Mouse (Mus musculus): ENCODE data around the gene 2510039O18Rik. TPM values are rescaled to one million over a fixed set of nuclear protein-coding genes. Genes with fewer than 3 reads are reported as not detected.
A peak's percentile ranks its signal among the peaks of the same experiment; 100 is the strongest.

2510039O18Rik gene
- total RNA-seq, 2 experiments from 2014 or later: 47.0 to 49.5 TPM

DNA sequence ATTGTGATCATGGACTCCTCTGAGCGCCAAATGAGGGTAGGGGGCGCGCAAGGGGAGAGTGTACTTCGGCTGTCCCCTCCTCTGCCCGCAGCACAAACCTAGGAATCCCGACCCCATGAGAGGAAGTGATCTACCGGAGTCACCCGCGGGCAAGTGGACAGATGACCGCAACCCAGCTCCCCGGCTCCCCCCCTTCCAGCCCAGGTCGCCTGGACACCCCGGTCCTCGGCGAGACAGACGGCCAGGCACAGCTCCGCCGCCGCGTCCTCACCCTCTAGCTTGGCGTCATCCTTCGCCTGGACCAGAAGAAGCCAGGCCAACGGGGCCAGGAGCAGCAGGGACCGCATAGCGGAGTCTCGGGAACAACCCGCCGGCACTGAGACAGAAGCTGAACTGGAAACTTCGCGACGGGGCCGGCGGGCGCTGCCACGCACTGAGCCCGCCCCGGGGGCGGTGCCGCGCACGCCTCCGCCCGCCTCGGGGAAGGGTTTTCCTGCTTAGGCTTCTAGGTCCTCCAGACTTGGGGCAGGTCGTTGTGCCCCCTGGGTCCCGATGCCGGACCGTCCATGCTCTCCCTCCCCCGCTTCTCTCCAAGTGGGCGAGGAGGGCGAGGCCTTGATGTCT lies 4.3 kb upstream of the 2510039O18Rik start, which contains the start of gene Plod1:
TSS of gene Plod1 (minus strand) at position 437 of the 624 bp plus-strand sequence.
- peak; percentile 92 for DNase-seq
- intact Hi-C loops (cut with DNase I): no loop called here

DNA sequence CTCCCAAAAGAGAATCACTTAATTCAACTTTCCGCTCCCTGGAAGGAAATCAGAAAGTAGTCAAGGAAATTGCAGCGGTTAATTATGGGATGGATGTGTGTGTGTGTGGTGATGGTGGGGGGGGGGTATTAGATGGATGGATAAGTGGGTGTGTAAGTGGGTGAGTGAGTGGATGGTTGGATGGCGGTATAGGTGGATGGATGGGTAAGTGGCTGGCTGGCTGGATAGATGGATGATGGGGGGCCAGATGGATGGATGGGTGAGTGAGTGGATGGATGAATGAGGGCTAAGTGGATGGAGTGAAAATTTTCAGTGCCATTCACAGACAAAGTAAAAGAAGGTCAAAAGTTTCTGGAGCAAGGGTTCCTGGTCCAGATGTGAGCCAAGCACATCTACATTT lies 3.7 kb upstream of the 2510039O18Rik start:
- intact Hi-C loops (cut with DNase I): no loop called here

DNA sequence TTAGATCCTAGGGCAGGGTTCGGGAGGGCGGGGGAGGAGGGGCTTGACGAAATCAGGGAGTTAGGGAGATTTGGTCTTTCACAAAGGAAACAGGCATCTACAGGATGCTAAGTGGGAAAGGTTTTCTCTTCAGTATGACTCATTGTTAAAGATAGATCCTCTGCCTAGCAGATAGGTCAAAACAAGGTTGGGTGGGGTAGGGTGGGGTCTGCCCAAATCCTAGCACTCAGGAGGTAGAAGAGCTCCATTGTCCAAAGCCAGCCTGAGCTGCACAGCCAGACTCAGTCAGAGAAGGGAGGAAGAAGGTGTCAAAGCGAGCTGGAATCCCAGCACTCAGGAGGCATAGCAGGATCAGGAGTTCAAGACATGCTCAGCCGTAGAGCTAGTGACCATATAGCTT lies 3.2 kb upstream of the 2510039O18Rik start:
- intact Hi-C loops (cut with DNase I): no loop called here
- no peak for DNase-seq

More for the DNA sequence above, 3.7 kb upstream of the 2510039O18Rik start:
- DNase-seq: no peak

DNA sequence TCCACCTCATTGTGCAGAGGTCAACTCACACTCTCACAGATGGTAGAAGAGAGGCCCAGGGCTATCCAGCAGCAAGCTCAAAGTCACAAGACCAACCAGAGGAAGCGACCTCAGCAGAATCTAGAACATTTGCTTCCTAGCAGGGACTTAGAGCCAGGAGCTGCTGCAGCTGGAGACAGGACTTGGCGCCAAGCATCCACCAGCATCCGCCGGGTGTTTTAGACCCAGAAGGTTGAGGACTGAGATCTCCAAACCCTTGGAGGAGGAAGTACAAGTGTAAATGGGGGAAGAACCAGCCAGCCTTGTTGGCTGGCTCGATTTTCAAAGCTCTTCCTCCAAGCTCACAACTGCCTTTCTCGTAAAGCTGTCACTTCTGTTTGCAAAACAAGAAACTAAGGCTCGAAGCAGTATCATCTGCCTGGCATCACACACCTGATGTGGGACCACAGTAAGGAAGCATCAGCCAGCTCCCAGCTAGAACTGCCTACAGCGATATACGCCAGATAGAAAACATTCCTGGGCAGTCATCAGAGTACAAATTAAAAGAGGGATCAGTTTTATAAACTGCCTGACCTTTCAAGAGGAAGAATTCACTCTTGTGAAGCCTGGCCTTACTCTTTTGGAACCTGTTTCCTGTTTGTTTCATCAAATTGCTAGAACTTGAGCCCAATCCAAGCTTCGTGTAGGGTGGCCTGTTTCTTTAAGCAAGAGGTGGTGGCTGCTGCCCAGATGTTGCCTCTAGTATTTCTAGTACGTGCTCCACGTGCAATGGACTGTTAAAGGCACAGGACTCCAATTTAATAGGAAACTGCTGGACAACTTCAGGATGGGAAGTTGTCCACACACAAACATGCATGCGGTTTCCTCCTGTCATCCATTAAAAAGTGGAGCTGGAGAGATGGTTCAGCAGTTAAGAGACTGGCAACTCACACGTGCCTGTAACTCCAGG lies 2.3 kb upstream of the 2510039O18Rik start:
- intact Hi-C loops (cut with DNase I): no loop called here

DNA sequence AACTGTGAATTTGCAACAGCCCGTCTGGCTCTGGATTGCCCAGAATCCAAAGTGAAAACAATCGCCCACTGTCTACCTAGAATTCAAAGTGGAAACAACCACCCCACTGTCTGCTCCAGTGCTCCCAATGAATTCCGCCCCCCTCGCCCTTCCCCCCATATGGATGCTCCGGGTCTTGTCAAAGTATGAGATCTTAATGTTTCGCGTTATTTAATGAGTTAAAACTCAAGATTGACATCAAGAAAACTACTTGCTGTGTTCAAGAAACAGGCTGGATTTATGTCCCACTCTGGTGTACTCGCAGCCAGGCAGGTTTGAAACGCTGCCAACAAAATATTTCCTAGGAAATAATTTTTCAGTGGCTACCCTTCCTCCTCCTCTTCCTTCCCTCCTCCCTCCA lies 584 bp upstream of the 2510039O18Rik start:
- DNase-seq: no peak
- intact Hi-C loops (cut with DNase I): no loop called here

More for the DNA sequence above, 2.3 kb upstream of the 2510039O18Rik start:
- peak; percentile 80 to 82 for DNase-seq

DNA sequence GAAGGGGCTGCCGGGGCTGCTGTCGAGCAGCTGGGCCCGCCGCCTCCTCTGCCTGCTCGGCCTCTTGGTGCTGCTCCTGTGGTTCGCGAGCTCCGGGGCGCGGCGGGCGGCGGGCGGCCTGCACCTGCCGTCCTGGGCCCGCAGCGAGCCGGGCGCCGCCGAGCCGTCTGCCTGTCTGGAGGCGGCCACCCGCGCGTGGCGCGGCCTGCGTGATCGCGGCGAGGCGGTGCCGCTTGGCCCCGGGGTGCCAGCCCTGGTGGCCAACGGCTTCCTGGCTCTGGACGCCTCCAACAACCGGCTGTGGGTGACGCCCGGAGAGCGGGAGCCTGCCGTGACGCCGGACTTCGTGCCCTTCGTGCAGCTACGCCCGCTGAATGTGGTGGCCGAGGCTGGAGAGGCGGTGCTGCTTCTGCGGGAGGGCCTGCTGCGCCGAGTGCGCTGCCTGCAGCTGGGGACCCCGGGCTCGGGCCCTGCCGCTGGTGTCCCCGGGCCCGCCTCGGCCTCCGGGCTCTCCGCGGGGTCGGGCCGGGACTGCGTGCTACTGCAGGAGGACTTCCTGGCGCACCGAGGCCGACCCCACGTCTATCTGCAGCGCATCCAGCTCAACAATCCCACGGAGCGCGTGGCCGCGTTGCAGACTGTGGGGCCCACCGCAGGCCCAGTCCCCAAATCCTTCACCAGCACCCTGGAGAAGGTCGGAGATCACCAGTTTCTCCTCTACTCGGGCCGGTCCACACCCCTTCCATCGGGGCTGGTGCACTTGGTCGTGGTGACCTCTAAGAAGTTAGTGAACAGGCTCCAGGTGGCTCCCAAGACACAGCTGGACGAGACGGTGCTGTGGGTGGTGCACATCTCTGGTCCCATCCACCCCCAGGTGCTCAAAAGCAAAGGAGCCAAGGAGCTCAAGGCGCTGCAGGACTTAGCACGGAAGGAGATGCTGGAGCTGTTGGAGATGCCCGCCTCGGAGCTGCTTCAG lies 638 bp downstream of the 2510039O18Rik start:
- intact Hi-C loops (cut with DNase I): no loop called here
- peak in 1 of 2 experiments; percentile 49 for DNase-seq

DNA sequence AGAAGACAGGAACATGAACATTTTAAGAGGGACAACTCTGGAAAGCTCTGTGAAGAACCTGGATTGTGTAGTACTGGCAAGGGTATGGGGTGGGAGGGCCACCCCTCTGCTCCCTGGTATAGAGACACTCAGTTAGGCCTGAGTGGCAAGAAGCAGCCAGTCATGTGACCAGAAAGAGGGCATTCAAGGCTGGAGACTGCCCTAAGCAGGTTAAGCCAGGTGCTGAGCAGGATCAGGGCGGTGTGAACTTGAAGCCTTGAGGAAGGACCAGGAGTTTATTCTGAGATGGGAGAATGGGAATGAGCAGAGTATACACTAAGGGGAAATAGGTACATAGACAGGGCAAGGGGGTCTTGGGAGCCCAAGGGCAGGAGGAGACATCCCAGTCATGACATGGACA lies 2.3 kb downstream of the 2510039O18Rik start:
- intact Hi-C loops (cut with DNase I): no loop called here
- DNase-seq: no peak

DNA sequence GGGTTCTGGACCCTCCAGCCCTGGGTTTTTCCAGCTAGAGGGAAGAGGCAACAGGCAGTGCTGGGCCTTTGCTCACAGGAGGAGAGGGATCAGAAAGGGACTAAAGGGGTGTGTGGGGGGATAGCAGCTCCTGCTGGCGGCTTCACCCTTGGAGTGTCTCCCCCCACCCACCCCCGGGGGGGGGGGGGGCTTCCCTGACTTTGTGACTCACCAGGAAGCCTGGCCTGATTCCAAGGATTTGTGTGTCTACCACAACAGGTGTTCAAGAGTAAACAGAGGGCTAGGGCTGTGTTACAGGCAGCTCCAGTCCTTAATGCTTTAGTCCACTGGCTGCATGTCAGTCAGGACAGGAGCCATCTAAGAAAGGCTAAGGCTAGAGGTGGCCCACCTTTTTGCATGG lies 6.8 kb downstream of the 2510039O18Rik start:
- no peak for DNase-seq
- intact Hi-C loops (cut with DNase I): no loop called here

DNA sequence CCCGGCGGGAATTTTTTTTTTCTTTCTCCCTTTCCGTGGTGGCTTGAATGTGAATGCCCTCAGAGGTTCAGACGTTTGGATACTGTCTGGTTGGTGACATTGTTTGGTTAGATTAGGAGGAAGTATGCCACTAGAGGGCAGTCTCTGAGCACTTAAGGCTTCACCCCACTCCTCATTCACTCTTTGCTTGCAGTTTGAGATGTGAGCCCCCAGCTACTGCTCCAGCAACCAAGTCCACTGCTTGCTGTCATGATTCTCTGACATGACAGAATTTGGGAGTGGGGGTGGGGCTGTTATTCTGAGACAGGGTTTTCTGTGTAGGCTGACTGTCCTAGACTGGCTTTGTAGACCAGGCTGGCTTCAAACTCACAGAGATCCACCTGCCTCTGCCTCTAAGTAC lies 12.9 kb downstream of the 2510039O18Rik start:
- peak in 1 of 2 experiments; percentile 72 for DNase-seq
- intact Hi-C loops (cut with DNase I): loop anchor here (2.0 kb wide), 1 partner anchor 35 kb away; no protein-coding TSS in a partner anchor

DNA sequence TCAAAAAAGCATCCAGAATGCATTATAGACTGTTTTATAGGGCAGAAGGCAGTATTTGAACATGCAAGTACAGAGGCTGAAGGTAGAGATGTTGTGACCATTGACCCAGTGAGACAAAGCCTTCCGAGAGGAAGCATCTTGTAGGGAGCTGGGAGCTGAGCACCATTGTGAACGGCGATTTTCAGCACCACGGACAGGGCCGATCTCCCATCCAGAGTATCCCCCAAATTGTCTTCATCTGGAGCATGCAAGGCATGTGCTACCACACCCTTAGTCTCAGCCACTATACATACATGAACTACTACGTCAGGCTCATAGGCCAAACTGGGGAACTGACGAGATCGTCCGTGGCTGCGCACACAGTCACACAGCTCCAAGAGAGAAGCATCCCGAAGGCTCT lies 16.4 kb downstream of the 2510039O18Rik start:
- DNase-seq: peak in 1 of 2 experiments; percentile 37
- intact Hi-C loops (cut with DNase I): no loop called here

DNA sequence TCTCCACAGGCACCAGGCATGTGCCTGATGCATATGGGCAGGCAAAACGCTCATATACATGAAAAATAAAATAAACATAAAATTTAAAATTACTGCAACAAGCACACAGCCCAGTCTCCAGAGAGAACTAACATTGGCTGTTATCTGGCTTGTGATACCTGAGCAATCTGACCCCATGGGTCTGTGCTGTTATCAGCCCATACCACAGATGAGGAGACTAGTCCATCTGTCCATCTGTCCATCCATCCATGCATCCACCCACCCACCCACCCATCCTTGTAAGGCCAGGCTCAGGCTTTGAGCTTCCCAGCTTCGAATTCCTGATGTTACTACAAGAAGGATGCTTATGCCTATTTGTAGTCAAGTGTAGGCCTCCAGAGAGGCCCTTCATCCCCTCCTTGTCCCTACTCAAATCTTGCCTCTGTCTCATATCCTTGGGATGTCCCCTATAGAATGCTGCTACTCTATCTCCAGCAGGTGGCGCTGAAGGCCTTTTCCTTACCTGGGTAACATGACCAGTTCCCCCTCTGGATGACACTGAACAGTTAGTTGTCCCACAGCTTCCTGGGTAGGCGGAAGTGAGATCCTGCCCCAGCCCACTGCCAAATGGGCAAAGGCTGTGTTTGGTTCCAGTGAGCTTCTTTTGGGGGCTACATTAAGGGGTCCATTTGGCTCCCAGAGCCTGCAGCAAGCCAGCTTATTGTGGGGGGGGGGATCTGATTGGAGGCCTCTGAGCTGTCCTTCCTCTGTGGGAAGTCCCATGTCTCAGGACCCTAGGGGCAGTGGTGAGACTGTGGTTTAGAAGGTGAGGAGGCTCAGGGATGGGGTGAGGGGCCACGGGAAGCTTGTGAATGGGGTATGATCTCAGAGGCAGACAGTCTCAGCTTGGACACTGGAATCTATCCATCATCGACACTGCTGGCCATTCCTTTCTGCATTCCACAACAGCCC lies 19.5 kb downstream of the 2510039O18Rik start:
- peak; percentile 79 to 88 for DNase-seq
- intact Hi-C loops (cut with DNase I): loop anchor here (1.0 kb wide), 1 partner anchor 48 kb away; no protein-coding TSS in a partner anchor

DNA sequence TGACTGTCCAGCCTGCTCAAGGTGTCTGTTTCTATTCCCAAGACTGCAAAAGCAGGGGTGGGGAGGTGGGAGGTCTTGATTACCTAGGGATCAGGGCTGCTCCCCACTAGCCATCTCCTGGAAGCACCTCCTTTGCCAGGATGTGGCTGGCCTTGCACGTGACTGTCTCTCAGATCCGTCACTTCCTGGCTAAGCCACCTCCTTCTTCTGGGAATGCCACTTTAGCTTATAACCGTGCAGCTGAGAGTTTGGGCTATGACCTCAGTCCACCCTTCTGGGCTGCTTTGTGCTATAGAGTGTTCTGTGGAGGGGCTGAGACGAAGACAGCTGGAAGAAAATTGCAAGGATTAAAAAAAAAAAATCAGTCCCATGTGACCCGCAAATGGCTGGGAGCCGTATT lies 22.1 kb downstream of the 2510039O18Rik start:
- intact Hi-C loops (cut with DNase I): loop anchor here (1.0 kb wide), 1 partner anchor 23 kb away; the partner anchor contains the start of gene Nppb
- peak; percentile 67 to 70 for DNase-seq

DNA sequence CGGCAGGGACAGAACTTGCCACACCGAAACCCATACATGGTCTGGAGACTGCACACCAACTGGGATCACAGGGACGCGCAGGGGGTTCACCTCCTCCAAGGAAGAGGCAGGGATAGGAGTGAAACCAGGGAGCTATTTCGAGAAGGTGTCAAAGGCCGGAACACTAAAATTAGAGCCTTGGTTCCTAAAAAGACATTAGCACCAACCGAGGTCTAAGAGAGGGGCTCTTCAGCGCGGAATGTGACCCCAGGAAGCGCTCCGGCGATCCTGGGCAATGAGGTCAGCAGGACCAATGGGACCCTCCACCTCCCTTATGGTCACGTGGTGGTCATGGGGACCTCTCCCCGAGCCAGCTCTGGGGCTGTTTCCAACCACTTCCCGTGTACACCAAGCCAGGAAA lies 22.9 kb downstream of the 2510039O18Rik start:
- intact Hi-C loops (cut with DNase I): loop anchor here (1.0 kb wide), 1 partner anchor 22 kb away; the partner anchor contains the start of gene Nppb
- DNase-seq: peak; percentile 74 to 83

DNA sequence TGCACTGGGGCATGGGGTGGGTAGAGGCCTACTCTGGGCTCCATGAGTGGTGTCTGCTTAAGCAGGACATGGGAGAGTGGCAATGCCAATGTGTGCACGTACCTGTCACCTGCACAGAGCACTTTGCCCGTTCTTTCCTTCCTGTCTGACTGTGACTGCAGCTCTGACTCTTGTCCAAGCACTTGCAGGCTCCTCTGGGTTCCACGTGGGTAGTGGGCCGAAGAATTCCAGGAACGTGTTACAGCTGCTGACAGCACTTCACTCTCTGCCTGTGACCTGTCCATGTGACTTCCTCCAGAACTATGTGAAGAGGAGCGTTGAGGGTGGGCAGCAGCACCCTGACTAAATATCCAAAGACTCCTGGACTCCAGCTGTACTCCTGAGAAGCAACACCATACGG lies 25.0 kb downstream of the 2510039O18Rik start:
- intact Hi-C loops (cut with DNase I): no loop called here
- peak; percentile 65 to 67 for DNase-seq

DNA sequence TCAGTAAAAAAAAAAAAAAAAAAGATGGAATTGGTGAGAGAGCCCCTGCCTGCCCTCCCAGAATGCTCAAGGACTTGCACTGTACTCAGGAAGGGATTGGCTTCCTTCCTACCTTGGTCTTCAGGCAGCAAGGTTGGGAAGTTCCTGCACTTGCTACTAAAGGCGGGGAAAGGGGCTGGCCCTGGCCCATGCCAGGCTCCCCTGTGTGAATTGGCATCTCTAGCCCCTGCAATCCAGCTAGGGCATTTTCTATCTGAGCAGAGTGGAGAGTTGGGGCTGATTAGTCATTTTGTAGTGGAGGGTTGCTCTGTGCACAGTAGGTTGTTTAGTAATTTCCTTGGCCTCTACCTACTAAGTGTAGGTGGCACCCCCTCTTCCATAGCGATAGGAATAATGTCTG lies 28.1 kb downstream of the 2510039O18Rik start:
- intact Hi-C loops (cut with DNase I): no loop called here
- peak in 1 of 2 experiments; percentile 28 for DNase-seq

DNA sequence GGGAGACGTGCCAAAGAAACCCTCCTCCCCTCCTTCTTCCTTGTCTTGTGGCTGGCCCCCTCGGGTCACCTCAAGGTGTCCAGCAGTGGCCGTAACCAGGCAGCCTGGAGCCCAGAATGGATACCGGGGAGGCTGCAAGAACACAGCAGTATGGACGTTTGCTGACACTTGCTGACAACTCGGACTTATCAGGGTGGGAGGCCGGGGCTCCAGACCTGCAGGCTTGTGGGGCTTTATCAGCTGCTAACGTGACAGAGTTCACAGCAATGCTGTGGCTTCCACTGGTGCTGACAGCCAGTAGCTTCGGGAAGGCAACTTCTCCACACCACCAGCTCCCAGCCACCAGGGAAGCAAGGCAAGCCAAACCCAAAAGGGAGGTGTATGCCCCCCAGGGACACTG lies 28.6 kb downstream of the 2510039O18Rik start:
- intact Hi-C loops (cut with DNase I): no loop called here
- peak; percentile 52 to 70 for DNase-seq

DNA sequence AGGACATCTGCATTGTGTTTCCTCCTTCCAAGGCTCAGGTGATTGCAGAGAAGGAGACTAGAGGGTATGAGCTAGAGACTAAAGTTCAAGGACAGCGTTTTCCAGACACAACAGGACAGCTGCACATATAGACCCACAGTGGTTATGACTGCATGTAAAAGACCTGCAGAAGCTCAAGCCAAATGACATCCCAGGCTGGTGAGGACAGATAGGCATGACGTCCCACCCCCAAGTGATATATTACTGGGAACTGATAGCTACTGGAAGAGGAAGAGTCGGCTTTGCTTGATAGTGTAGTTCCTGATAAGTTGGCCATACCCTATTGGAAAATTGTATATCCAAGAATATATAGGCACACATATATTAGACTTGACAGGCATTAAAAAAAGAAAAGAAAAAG lies 35.5 kb downstream of the 2510039O18Rik start:
- DNase-seq: no peak
- intact Hi-C loops (cut with DNase I): no loop called here

DNA sequence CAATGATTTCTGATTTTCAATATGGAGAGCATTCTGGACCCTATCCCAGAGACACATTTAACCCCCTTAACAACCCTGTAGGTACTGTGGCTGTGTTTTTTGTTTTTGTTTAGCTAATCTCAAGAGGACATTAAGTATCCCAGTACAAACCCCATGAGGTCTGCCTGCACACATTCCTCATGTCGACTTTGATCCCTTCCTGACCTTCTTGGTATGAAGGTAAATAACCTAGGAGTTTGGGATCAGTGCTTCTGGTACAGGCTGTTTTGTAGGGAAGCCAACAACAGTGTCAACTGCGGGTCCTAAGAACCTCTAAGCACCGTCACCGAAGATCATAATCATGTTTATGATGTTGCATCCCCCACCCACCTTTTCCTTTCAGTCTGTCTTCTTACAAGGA lies 37.0 kb downstream of the 2510039O18Rik start:
- intact Hi-C loops (cut with DNase I): no loop called here

DNA sequence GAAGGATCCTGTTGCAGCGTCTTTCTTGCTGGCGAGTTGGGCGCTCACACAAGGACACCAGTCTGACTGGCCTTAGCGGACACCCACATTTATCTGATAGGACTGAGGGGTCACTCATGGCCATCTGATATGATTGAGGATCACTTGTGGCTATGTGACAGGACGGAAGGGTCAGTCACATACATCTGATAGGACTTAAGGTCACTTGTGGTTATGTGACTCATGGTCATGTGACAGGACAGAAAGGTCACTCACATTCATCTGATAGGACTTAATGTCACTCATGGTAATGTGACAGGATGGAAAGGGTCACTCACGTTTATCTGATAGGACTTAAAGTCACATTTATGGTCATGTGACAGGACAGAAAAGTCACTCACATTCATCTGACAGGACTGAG lies 37.7 kb downstream of the 2510039O18Rik start:
- DNase-seq: no peak
- intact Hi-C loops (cut with DNase I): no loop called here

More for the DNA sequence above, 37.0 kb downstream of the 2510039O18Rik start:
- DNase-seq: no peak
